Mouse (Mus musculus): ENCODE results near the gene Clec4n. TPM values are rescaled to one million over a fixed set of nuclear protein-coding genes. Genes with fewer than 3 reads are reported as not detected.
"Not testable (repeated sequence)": the region's sequence is repeated elsewhere in the genome, so short reads cannot be mapped to it uniquely, and the experiment has no call there.

Clec4n gene
- total RNA-seq, 2 experiments from 2014 or later: not detected

- DNase-seq (ENCODE audit: extremely low spot score in 1 of 2, low spot score in 1 of 2): no peak
These were observed 60.1 kb downstream of the Clec4n start, which contains the start of gene Clec4e for GRCm38 (mm10) chr6:123289753-123290152. Gene Clec4e (minus strand): TSS chr6:123289870.

GRCm38 (mm10) chr6:123292751-123293400 is 63.2 kb downstream of the Clec4n start:
- no peak for DNase-seq (ENCODE audit: extremely low spot score in 1 of 2, low spot score in 1 of 2)

GRCm38 (mm10) chr6:123293509-123293908 is 63.9 kb downstream of the Clec4n start:
- not testable (repeated sequence) for DNase-seq (ENCODE audit: extremely low spot score in 1 of 2, low spot score in 1 of 2)

Other genes with a start within 250 kb of the Clec4n start
- gene Clec4a4, start 239.5 kb upstream of the Clec4n start, total RNA-seq (2021): not detected
- gene Clec4b1, start 179.9 kb upstream of the Clec4n start, total RNA-seq (2021): not detected
- 1 to 10 TPM; 1.7 to 2.7 TPM for gene Clec4a2, start 123.4 kb upstream of the Clec4n start, total RNA-seq (2021)
- gene Clec4b2, start 57.0 kb upstream of the Clec4n start, total RNA-seq (2021): not detected
- gene Clec4d, start 32.3 kb downstream of the Clec4n start, total RNA-seq (2021): not detected
- not detected for gene Clec4e, start 60.0 kb downstream of the Clec4n start, total RNA-seq (2021)
- not detected for gene Vmn2r19, start 78.5 kb downstream of the Clec4n start, total RNA-seq (2021)
- not detected for gene Vmn2r20, start 188.3 kb downstream of the Clec4n start, total RNA-seq (2021)